In genomic region chr12:75339894-75340293, GRCm38 (mm10) we compare ENCODE assay signal across 23 mouse cellular contexts.
"Had no signal": no experiment of that assay in that cellular context is flagged by ENCODE, and none has a peak within 500 bp of the region (broad histone marks: within the 10 kb centered on the region; RNA-seq: fewer than 3 reads in every experiment).

No protein-coding gene starts in this region.

- H3K27ac ChIP-seq: heart, embryonic 13.5 days; heart, embryonic 15.5 days; hindbrain, embryonic 13.5 days; hindbrain, embryonic 15.5 days; hindbrain, postnatal 0 days; kidney, embryonic 15.5 days; kidney, postnatal 0 days; left cerebral cortex, adult 2 months; limb, embryonic 10.5 days; limb, embryonic 12.5 days; liver, embryonic 13.5 days; liver, embryonic 15.5 days had no signal

- DNase-seq: gastrocnemius, postnatal 14 days; heart, postnatal 14 days; heart, postnatal 36 days; kidney, adult 11 months; kidney, adult 2 months; kidney, adult 9 months; kidney, postnatal 14 days; kidney, postnatal 36 days; layer of hippocampus, adult 9-11 months; liver; liver, embryonic 13.5 days had no signal

- ATAC-seq: hindbrain, postnatal 0 days; intestine, embryonic 16.5 days had no signal

- H3K4me1 ChIP-seq: heart, embryonic 13.5 days; heart, embryonic 15.5 days; hindbrain, embryonic 13.5 days; hindbrain, embryonic 15.5 days; kidney, embryonic 15.5 days; limb, embryonic 10.5 days; limb, embryonic 12.5 days; liver, embryonic 13.5 days; liver, embryonic 15.5 days had no signal

- H3K36me3 ChIP-seq: heart, embryonic 13.5 days; heart, embryonic 15.5 days; hindbrain, embryonic 13.5 days; hindbrain, embryonic 15.5 days; kidney, embryonic 15.5 days; limb, embryonic 10.5 days; limb, embryonic 12.5 days; liver, embryonic 13.5 days; liver, embryonic 15.5 days had no signal

- H3K4me3 ChIP-seq: heart, embryonic 13.5 days; heart, embryonic 15.5 days; hindbrain, embryonic 13.5 days; hindbrain, embryonic 15.5 days; kidney, embryonic 15.5 days; left cerebral cortex, adult 2 months; limb, embryonic 10.5 days; limb, embryonic 12.5 days; liver, embryonic 13.5 days; liver, embryonic 15.5 days had no signal

- H3K27me3 ChIP-seq: heart, embryonic 13.5 days; heart, embryonic 15.5 days; hindbrain, embryonic 13.5 days; hindbrain, embryonic 15.5 days; kidney, embryonic 15.5 days; limb, embryonic 12.5 days; liver, embryonic 13.5 days; liver, embryonic 15.5 days had no signal

- H3K9me3 ChIP-seq: heart, embryonic 13.5 days; heart, embryonic 15.5 days; hindbrain, embryonic 13.5 days; hindbrain, embryonic 15.5 days; kidney, embryonic 15.5 days; limb, embryonic 10.5 days; limb, embryonic 12.5 days; liver, embryonic 13.5 days; liver, embryonic 15.5 days had no signal
